Mouse (Mus musculus): ENCODE results near the gene Pheta2. TPM values are rescaled to one million over a fixed set of nuclear protein-coding genes. Genes with fewer than 3 reads are reported as not detected.

Gene Pheta2
- polyA plus RNA-seq, 1 experiment from 2014 or later: 10.0 TPM

GRCm38 (mm10) chr15:82346580-82347302 is 8.0 kb downstream of the Pheta2 start:
- peak overlapping the region; percentile 81; the same call in 1 of the 2 replicates for H3K27ac ChIP-seq (ENCODE audit: low read depth, low read length)
- H3K27me3 ChIP-seq (ENCODE audit: control insufficient read depth, insufficient read depth, low read length): no peaks in the 10 kb centered on the region
- 57% methylated on average over 14 of the region's 14 CpGs for WGBS (ENCODE audit: insufficient replicate concordance)
- H3K9ac ChIP-seq (ENCODE audit: low read depth, low read length): peak overlapping the region; percentile 84
- peak overlapping the region; percentile 80 for H3K4me3 ChIP-seq (ENCODE audit: low read depth, low read length)
- H3K9me3 ChIP-seq (replicated peaks; ENCODE audit: control insufficient read depth, low read length): no peaks in the 10 kb centered on the region
- H3K4me2 ChIP-seq: peak overlapping the region; percentile 85
- H3K36me3 ChIP-seq (ENCODE audit: control insufficient read depth, insufficient read depth, low read length): peaks cover 29% of the 10 kb centered on the region
- ATAC-seq (replicated peaks; ENCODE audit: insufficient number of reproducible peaks, low FRiP score, low TSS enrichment): no peak
- H3K4me1 ChIP-seq (ENCODE audit: control insufficient read depth, insufficient read depth, low read length): peaks cover 16% of the 10 kb centered on the region

DNA sequence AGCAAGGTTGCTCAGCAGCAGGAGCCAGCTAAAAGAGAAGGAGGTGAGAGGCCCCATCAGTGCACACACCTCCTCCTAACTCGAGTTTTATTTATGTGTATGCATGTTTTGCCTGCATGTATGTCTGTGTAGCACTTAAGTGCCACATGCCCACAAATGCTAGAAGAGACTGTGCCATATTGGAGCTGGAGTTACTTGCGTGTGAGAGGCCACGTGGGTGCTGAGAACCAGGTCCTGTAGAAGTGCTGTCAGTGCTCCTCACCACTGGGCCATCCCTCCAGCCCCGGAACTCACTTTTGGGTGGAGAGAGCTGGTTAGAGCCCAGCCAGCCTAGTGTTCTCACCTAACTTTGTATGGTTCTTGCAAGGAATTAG is 8.5 kb downstream of the Pheta2 start:
- H3K4me3 ChIP-seq (ENCODE audit: low read depth, low read length): peak overlapping the region; percentile 80
- no peaks in the 10 kb centered on the region for H3K27me3 ChIP-seq (ENCODE audit: control insufficient read depth, insufficient read depth, low read length)
- H3K9ac ChIP-seq (ENCODE audit: low read depth, low read length): peak overlapping the region; percentile 49; the same call in 1 of the 2 replicates
- H3K9me3 ChIP-seq (replicated peaks; ENCODE audit: control insufficient read depth, low read length): no peaks in the 10 kb centered on the region
- H3K27ac ChIP-seq (ENCODE audit: low read depth, low read length): no peak overlapping the region
- H3K36me3 ChIP-seq (ENCODE audit: control insufficient read depth, insufficient read depth, low read length): peaks cover 29% of the 10 kb centered on the region
- ATAC-seq (replicated peaks; ENCODE audit: insufficient number of reproducible peaks, low FRiP score, low TSS enrichment): no peak
- H3K4me1 ChIP-seq (ENCODE audit: control insufficient read depth, insufficient read depth, low read length): peaks cover 11% of the 10 kb centered on the region
- peak overlapping the region; percentile 85 for H3K4me2 ChIP-seq
- WGBS (ENCODE audit: insufficient replicate concordance): 80% methylated on average over 4 of the region's 4 CpGs

DNA sequence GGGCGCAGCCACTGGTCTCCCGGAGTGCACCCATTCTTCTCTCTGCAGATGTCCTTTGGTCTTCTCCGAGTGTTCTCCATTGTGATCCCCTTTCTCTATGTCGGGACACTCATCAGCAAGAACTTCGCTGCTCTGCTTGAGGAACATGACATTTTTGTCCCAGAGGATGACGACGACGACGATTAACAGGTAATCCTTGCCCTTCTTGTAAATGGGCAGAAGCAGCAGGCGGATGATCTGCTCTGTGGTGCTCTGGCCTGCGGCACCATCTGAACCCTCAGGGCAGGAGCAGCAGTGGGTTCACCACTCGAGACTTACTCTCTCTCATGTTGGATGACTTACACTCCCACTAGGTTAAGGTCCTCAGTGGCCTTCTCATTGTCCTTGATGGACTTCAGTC is 9.1 kb downstream of the Pheta2 start:
- Histone ChIP-seq H3K9ac (ENCODE audit: low read depth, low read length) (no peak overlapping the region), H3K9me3 (replicated peaks; ENCODE audit: control insufficient read depth, low read length) (no peaks in the 10 kb centered on the region), H3K36me3 (ENCODE audit: control insufficient read depth, insufficient read depth, low read length) (peaks cover 29% of the 10 kb centered on the region), H3K4me2 (peak overlapping the region; percentile 85), H3K27ac (ENCODE audit: low read depth, low read length) (no peak overlapping the region), H3K4me1 (ENCODE audit: control insufficient read depth, insufficient read depth, low read length) (peaks cover 13% of the 10 kb centered on the region), H3K27me3 (ENCODE audit: control insufficient read depth, insufficient read depth, low read length) (no peaks in the 10 kb centered on the region), H3K4me3 (ENCODE audit: low read depth, low read length) (no peak overlapping the region)
- no peak for ATAC-seq (replicated peaks; ENCODE audit: insufficient number of reproducible peaks, low FRiP score, low TSS enrichment)
- 90% methylated on average over 12 of the region's 12 CpGs for WGBS (ENCODE audit: insufficient replicate concordance)

- Histone ChIP-seq H3K27me3 (ENCODE audit: control insufficient read depth, insufficient read depth, low read length) (no peaks in the 10 kb centered on the region), H3K36me3 (ENCODE audit: control insufficient read depth, insufficient read depth, low read length) (peaks cover 29% of the 10 kb centered on the region), H3K4me1 (ENCODE audit: control insufficient read depth, insufficient read depth, low read length) (peaks cover 16% of the 10 kb centered on the region), H3K9ac (ENCODE audit: low read depth, low read length) (no peak overlapping the region), H3K4me3 (ENCODE audit: low read depth, low read length) (no peak overlapping the region), H3K9me3 (replicated peaks; ENCODE audit: control insufficient read depth, low read length) (no peaks in the 10 kb centered on the region), H3K27ac (ENCODE audit: low read depth, low read length) (no peak overlapping the region), H3K4me2 (no peak overlapping the region; the same call in 1 of the 2 replicates)
- no peak for ATAC-seq (replicated peaks; ENCODE audit: insufficient number of reproducible peaks, low FRiP score, low TSS enrichment)
- WGBS (ENCODE audit: insufficient replicate concordance): 83% methylated on average over 8 of the region's 8 CpGs
Observed at GRCm38 (mm10) chr15:82348258-82348998, 9.7 kb downstream of the Pheta2 start.

DNA sequence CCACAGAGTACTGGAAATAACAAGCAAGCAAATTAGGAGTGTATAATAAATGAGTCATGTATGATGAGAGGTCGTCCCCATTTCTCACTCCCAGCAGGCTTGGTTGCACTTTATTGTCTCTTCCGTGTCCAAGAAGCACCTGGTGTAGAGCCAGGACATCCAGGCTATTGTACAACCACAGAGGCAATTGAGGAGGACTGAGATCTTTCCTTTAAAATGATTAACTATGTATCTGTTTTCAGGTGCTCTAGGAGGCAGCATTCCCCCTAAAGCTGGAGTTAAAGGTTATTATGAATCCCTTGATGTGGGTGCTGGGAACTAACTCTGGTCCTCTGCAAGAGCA is 10.2 kb downstream of the Pheta2 start:
- no peak overlapping the region for H3K27ac ChIP-seq (ENCODE audit: low read depth, low read length)
- H3K9me3 ChIP-seq (replicated peaks; ENCODE audit: control insufficient read depth, low read length): no peaks in the 10 kb centered on the region
- H3K9ac ChIP-seq (ENCODE audit: low read depth, low read length): no peak overlapping the region
- ATAC-seq (replicated peaks; ENCODE audit: insufficient number of reproducible peaks, low FRiP score, low TSS enrichment): no peak
- no peaks in the 10 kb centered on the region for H3K27me3 ChIP-seq (ENCODE audit: control insufficient read depth, insufficient read depth, low read length)
- no peak overlapping the region for H3K4me2 ChIP-seq
- no peak overlapping the region for H3K4me3 ChIP-seq (ENCODE audit: low read depth, low read length)
- peaks cover 16% of the 10 kb centered on the region for H3K4me1 ChIP-seq (ENCODE audit: control insufficient read depth, insufficient read depth, low read length)
- peaks cover 29% of the 10 kb centered on the region for H3K36me3 ChIP-seq (ENCODE audit: control insufficient read depth, insufficient read depth, low read length)
- 97% methylated on average over 2 of the region's 2 CpGs for WGBS (ENCODE audit: insufficient replicate concordance)

GRCm38 (mm10) chr15:82350349-82350748 is 11.6 kb downstream of the Pheta2 start:
- Histone ChIP-seq H3K4me1 (ENCODE audit: control insufficient read depth, insufficient read depth, low read length) (peaks cover 19% of the 10 kb centered on the region), H3K9ac (ENCODE audit: low read depth, low read length) (no peak overlapping the region), H3K36me3 (ENCODE audit: control insufficient read depth, insufficient read depth, low read length) (peaks cover 29% of the 10 kb centered on the region), H3K27ac (ENCODE audit: low read depth, low read length) (no peak overlapping the region), H3K4me2 (no peak overlapping the region), H3K9me3 (replicated peaks; ENCODE audit: control insufficient read depth, low read length) (no peaks in the 10 kb centered on the region), H3K27me3 (ENCODE audit: control insufficient read depth, insufficient read depth, low read length) (no peaks in the 10 kb centered on the region), H3K4me3 (ENCODE audit: low read depth, low read length) (no peak overlapping the region)
- no peak for ATAC-seq (replicated peaks; ENCODE audit: insufficient number of reproducible peaks, low FRiP score, low TSS enrichment)
- WGBS (ENCODE audit: insufficient replicate concordance): 91% methylated on average over 4 of the region's 4 CpGs

DNA sequence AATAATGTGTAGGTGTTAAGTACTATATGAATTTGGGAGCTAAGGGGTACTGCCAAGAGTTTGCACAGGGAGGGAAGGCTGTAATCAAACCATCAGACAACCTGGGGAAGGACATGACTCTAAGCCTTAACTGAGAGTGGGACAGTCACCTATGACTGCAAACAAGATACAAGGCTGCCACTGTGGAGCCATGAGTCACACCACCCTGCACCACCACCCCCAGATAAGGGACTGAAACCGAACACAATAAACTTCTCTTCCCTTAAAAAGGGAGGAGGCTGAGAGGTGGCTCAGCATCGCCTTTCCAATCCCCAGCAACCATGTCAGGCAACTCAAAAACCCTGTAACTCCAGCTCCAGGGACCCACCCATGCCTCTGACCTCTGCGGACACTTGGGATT is 12.7 kb downstream of the Pheta2 start:
- 49% methylated on average over 3 of the region's 3 CpGs for WGBS (ENCODE audit: insufficient replicate concordance)
- Histone ChIP-seq H3K9ac (ENCODE audit: low read depth, low read length) (0 out of 2 replicates have a peak overlapping the region, but pooled peaks have one; percentile 28), H3K4me1 (ENCODE audit: control insufficient read depth, insufficient read depth, low read length) (peaks cover 19% of the 10 kb centered on the region), H3K27ac (ENCODE audit: low read depth, low read length) (peak overlapping the region; percentile 36; the same call in 1 of the 2 replicates), H3K27me3 (ENCODE audit: control insufficient read depth, insufficient read depth, low read length) (no peaks in the 10 kb centered on the region), H3K36me3 (ENCODE audit: control insufficient read depth, insufficient read depth, low read length) (peaks cover 29% of the 10 kb centered on the region), H3K4me3 (ENCODE audit: low read depth, low read length) (no peak overlapping the region), H3K9me3 (replicated peaks; ENCODE audit: control insufficient read depth, low read length) (no peaks in the 10 kb centered on the region), H3K4me2 (peak overlapping the region; percentile 88)
- peak; percentile 24; the same call in 1 of the 2 replicates for ATAC-seq (replicated peaks; ENCODE audit: insufficient number of reproducible peaks, low FRiP score, low TSS enrichment)

DNA sequence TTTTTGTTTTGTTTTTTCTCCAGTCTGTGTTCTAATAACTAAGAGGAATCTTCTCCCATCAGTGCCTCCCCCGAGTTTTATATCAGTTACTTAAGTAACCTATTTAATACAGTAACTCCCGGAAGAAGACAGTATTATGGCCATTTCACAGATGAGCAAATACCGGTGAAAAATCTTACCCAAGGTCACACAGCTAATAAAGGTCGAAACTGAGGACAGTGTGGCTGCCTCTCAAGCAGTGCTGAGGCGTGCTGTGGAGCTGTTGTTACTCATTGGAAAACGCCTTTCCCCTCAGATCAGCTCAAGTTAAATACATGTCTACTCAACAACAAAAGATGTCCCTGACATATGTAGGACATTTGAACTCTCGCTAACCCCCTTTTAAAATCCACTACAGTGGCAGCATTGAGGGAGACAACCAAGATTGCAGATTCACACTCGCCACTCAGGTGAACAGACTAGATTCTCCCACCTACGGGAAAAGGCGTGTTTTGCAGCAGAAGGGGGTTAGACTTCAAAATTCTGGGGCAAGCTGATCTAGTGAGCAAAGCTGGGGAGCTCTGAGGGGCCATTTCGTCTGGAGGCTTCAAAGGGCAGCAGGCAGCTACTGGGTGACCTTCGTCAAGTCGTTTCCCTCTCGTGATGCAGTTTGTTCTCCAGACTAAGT is 14.5 kb downstream of the Pheta2 start:
- Histone ChIP-seq H3K9me3 (replicated peaks; ENCODE audit: control insufficient read depth, low read length) (no peaks in the 10 kb centered on the region), H3K36me3 (ENCODE audit: control insufficient read depth, insufficient read depth, low read length) (peaks cover 25% of the 10 kb centered on the region), H3K27ac (ENCODE audit: low read depth, low read length) (peak overlapping the region; percentile 85), H3K4me1 (ENCODE audit: control insufficient read depth, insufficient read depth, low read length) (peaks cover 9% of the 10 kb centered on the region; the same call in 1 of the 2 replicates), H3K4me3 (ENCODE audit: low read depth, low read length) (peak overlapping the region; percentile 95), H3K4me2 (peak overlapping the region; percentile 88), H3K27me3 (ENCODE audit: control insufficient read depth, insufficient read depth, low read length) (no peaks in the 10 kb centered on the region), H3K9ac (ENCODE audit: low read depth, low read length) (peak overlapping the region; percentile 99)
- WGBS (ENCODE audit: insufficient replicate concordance): 27% methylated on average over 14 of the region's 14 CpGs
- ATAC-seq (replicated peaks; ENCODE audit: insufficient number of reproducible peaks, low FRiP score, low TSS enrichment): no peak

Measured in heart, embryonic 11.5 days (tissue).